Mouse (Mus musculus): ENCODE results near the gene Gm10197.

Gm10197 gene

DNA sequence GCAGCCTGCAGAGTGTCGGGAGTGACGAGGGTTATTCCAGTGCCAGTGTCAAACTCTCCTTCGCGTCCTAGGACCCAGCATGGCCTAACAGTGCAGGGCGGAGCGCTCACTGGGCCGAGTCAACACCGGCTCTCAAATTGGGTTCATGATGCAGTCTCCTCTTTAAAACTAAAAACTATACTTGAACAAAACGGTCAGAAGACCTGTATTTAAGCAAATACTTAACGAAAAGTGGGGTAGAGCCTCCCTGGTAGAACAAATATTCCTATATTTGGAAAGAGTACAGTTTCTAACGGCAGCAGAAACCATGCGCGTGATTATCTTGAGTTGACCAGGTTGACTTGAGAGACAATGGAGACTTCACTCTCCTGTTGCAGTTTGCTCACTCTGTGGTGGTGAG is at the start of gene Gm10197:
Gene Gm10197, minus strand, starts transcription at position 101 of the 400 bp plus-strand sequence.
- peak; percentile 66 for DNase-seq

- DNase-seq = peak; percentile 99
Observed at GRCm38 (mm10) chr19:53420924-53421582, 49.5 kb upstream of the Gm10197 start.

- DNase-seq = peak; percentile 93
Observed at GRCm38 (mm10) chr19:53419834-53420233, 48.3 kb upstream of the Gm10197 start.

DNA sequence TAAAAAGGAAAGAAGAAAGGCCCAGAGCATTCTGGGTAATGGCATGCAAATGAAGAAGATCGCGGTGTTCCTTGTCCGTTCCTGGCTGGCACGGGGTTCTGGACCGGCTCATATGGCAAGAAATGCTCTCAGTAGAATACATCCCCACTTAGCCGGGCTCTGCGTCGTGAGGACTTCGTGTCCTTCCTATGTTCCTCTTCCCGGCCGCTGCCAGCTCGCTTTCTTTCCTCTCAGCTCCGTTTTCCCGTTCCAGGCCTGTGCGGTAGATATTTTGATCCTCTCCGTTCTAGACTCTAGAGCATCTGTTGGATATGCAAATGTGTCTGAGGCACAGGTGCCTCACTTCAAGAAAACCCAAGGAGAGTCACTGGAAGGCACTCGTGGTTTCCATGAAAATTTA is 43.6 kb upstream of the Gm10197 start:
- no peak for DNase-seq

DNA sequence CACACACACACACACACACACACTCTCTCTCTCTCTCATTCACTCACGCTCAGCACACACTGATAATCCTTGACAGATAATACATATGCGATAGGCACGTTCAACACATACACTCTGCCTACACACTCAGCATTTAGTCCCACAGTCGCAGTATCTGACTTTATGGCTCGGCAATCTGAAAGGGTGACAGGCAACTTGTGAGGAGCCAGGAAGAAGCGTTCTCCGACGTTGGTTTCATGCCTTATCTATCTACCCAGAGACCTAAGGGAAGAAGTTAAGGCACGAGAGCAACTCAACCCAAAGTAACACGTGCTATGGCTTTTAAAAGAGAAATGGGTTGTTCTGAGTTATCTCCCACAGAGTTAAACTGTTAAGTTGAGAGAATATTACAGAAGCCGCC is 43.1 kb upstream of the Gm10197 start:
- no peak for DNase-seq

- no peak for DNase-seq
Observed at GRCm38 (mm10) chr19:53413617-53414380, 42.2 kb upstream of the Gm10197 start.

GRCm38 (mm10) chr19:53412149-53412848 is 40.7 kb upstream of the Gm10197 start:
- DNase-seq = no peak

- DNase-seq = no peak
Observed at GRCm38 (mm10) chr19:53409663-53410307, 38.2 kb upstream of the Gm10197 start.

GRCm38 (mm10) chr19:53408398-53408797 is 36.8 kb upstream of the Gm10197 start:
- DNase-seq = no peak

GRCm38 (mm10) chr19:53407350-53407749 is 35.8 kb upstream of the Gm10197 start:
- DNase-seq = no peak

- DNase-seq = peak; percentile 17
Observed at GRCm38 (mm10) chr19:53405810-53406209, 34.2 kb upstream of the Gm10197 start.

DNA sequence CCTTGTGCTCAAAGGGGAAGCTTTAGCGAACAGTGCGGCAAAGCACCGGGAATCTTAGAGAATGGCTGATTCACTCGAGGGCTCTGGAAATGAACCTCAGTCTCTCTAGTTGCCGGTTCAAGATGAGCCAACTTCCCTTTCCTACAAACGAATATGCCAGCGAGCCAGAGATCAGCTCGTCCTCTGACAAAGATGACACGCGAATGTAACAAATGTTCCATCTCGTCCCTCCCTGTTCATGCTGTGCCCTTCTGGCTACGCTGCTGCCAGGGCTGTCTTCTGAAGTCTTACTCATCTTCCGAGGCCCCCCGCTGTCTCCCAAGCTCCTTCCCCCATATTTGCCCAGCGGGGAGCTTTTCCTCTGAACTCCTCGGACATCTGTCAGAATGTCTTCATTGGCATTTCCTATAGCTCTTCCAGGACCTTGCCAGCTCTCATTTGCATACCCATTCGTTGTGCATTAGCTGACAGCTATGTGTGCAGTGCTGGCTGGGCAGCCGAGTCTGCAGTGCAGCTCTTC is 33.3 kb upstream of the Gm10197 start:
- DNase-seq = peak; percentile 78

- DNase-seq = peak; percentile 58
Observed at GRCm38 (mm10) chr19:53404219-53404836, 32.8 kb upstream of the Gm10197 start.

GRCm38 (mm10) chr19:53402741-53403432 is 31.3 kb upstream of the Gm10197 start:
- DNase-seq = peak; percentile 87

DNA sequence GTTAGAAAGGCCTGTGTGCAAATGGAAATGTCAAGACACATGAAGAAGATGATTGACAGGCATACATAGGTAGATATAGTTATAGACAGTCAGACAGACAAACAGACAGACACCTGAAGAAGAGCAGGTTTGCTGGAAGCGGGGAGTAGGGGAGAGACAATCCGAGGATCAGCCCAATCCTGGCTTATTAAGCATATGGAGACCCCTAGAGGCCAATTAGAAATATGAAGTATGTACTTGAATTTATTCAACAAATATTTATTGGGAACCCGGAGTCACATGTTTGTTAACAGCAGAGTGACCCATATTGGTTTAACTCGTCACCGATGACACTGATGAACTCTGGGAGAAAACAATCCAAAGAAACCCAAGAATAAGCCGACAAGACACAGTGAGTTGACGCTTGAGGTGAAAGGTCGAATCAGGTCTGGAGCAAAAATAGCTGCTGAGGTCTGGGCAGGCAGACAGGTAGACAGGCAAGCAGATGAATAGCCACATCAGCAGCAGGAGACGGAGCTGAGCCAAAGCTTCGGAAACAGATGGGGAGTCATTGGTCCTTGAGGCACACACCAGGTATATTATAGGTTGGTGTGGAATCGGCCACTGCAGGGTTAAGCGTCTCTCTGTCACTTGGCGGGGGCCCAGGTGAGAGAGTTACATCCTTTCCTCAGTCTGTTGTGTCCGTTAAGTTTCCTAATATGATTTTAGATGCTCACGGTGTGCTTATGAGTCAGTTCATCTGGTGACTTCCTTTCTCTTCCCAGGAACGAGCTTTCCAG is 29.0 kb upstream of the Gm10197 start:
- peak; percentile 81 for DNase-seq

GRCm38 (mm10) chr19:53399213-53399612 is 27.6 kb upstream of the Gm10197 start:
- peak; percentile 59 for DNase-seq

DNA sequence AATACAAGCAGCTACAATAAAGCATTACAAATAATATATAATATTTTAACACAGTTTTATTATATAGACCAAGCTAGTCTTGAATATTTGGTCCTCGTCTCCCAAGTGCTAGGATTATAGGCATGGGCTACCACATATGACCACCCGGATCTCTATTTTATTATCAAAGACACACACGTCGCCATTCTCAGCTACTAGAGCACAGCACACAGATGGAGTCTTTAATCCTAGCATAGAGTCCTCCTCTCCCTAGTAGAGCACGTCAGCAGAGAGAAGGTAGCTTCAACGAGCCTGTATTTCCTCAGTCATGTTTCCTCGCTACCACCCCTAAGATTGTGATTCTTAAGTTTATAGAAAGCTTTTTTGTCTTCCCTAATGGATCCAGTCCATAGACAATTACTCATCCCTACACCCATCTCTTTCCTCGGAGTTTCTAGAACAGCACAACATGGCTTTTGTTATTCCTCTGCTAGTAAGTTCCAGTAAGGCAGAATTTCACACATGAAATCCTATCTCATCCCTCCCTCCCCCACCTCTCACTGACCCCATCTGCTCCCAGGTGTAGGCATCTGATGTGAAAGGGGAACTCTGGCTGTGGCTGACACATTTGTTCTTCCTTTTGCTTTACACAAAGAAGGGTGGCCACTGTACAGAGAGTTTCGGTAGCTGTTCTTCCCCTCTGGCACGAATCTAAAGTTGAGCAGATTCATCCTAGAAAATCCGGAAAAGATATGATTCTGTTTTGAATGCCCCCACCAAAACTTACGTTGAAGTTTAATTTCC is 26.1 kb upstream of the Gm10197 start:
- DNase-seq = peak; percentile 55

DNA sequence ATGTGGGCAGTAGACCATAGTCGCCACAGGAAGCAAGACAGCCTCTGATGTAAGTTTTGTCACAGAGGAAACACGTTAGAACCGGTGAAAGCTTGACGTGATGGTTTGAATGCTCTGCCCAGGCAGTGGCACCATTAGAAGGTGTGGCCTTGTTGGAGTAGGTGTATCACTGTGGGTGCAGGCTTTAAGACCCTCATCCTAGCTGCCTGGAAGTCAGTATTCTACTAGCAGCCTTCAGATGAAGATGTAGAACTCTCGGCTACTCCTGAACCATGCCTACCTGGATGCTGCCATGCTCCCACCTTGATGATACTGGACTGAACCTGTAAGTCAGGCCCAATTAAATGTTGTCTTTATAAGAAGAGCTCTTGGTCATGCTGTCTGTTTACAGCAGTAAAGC is 24.2 kb upstream of the Gm10197 start:
- peak; percentile 84 for DNase-seq

GRCm38 (mm10) chr19:53394956-53395355 is 23.4 kb upstream of the Gm10197 start:
- peak; percentile 88 for DNase-seq

DNA sequence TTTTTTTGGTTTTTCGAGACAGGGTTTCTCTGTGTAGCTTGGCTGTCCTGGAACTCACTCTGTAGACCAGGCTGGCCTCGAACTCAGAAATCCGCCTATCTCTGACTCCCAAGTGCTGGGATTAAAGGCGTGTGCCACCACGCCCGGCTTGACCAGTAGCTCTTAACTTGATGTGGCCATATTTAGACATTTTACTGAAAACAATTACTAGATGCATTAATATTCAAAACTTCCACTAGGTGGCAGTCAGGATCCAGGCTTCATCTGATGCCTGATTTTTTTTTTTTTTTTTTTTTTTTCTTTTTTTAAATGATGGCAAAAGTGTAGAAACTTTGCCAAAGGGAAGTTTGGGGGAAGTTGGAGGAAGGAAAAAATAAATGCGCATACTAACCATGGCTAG is 23.0 kb upstream of the Gm10197 start:
- peak; percentile 91 for DNase-seq

Measured in heart, adult 11 months (tissue).